Mouse (Mus musculus) G1E (cell line): ENCODE data around the gene Naglu.

Source experiments
- CTCF ChIP-seq: IDR thresholded peaks from 2 replicates; pipeline ENCODE4 v1.5.1; 2012; ENCODE audit warnings: low read depth, low read length, inconsistent platforms, mixed read lengths
- GATA1 ChIP-seq: IDR thresholded peaks from 2 replicates; pipeline ENCODE4 v1.6.1; 2012; ENCODE audit warnings: borderline replicate concordance, low read length, inconsistent platforms, mixed read lengths
- GATA2 ChIP-seq: IDR thresholded peaks from 2 replicates; pipeline ENCODE4 v1.6.1; 2012; ENCODE audit warnings: low read depth, low read length, inconsistent platforms, borderline replicate concordance
- POLR2AphosphoS5 ChIP-seq: IDR thresholded peaks from 2 replicates; pipeline ENCODE4 v1.6.1; 2012; ENCODE audit warnings: low read depth, low read length, inconsistent platforms; ENCODE audit not compliant: insufficient replicate concordance
- TAL1 ChIP-seq: conservative IDR thresholded peaks from 2 replicates; pipeline ENCODE4 v1.6.1; 2012; ENCODE audit warnings: low read depth, low read length, inconsistent platforms, mixed read lengths

GRCm38 (mm10) chr11:101112186-101112585 lies 42.4 kb downstream of the Naglu start:
- no peak for TF ChIP-seq CTCF
- TF ChIP-seq GATA2, result no peak
- TF ChIP-seq TAL1, result no peak
- TF ChIP-seq POLR2AphosphoS5, result no peak
- no peak for TF ChIP-seq GATA1
